Mouse (Mus musculus) forebrain, postnatal 0 days (tissue): ENCODE data around the gene Gm15448. TPM values are rescaled to one million over a fixed set of nuclear protein-coding genes. Genes with fewer than 3 reads are reported as not detected.

Experiments
- polyA plus RNA-seq: library from polyadenylated mRNA; unstranded; fragments of >200 nt; fragmentation: Nextera tagmentation; extraction: Ambion mirVana; gene quantifications from 2 replicates; pipeline ENCODE4 v1.2.1, GENCODE M21; 2015
- total RNA-seq: library from RNA; depleted of rRNA; stranded (reverse); fragments of >200 nt; gene quantifications from 2 replicates; pipeline ENCODE4 v1.2.3, GENCODE M21; 2014; rRNA removed

The Gm15448 gene
- total and polyA plus RNA-seq, 2 experiments from 2014 or later = not detected

Other genes starting within 250 kb of the Gm15448 start
- gene Oscar, start 209.5 kb downstream of the Gm15448 start, total RNA-seq = 0.43 and 0.69 TPM in 2 replicates
- gene Oscar, start 209.5 kb downstream of the Gm15448 start, polyA plus RNA-seq = 0.42 and 0.48 TPM in 2 replicates
- gene Ndufa3, start 208.3 kb downstream of the Gm15448 start, total RNA-seq = 191 and 258 TPM in 2 replicates
- gene Ndufa3, start 208.3 kb downstream of the Gm15448 start, polyA plus RNA-seq = 464 and 597 TPM in 2 replicates
- gene Tfpt, start 195.8 kb downstream of the Gm15448 start, total RNA-seq = 27.1 and 37.5 TPM in 2 replicates
- gene Tfpt, start 195.8 kb downstream of the Gm15448 start, polyA plus RNA-seq = 34.2 and 39.3 TPM in 2 replicates
- 62.6 and 63.5 TPM in 2 replicates for gene Prpf31, start 195.7 kb downstream of the Gm15448 start, total RNA-seq
- gene Prpf31, start 195.7 kb downstream of the Gm15448 start, polyA plus RNA-seq = 66.3 and 77.8 TPM in 2 replicates
- 13.1 and 19.8 TPM in 2 replicates for gene Cnot3, start 180.4 kb downstream of the Gm15448 start, total RNA-seq
- 26.7 and 35.4 TPM in 2 replicates for gene Cnot3, start 180.4 kb downstream of the Gm15448 start, polyA plus RNA-seq
- gene Leng1, start 159.8 kb downstream of the Gm15448 start, total RNA-seq = 5.2 and 6.6 TPM in 2 replicates
- gene Leng1, start 159.8 kb downstream of the Gm15448 start, polyA plus RNA-seq = 10.3 and 10.4 TPM in 2 replicates
- gene Tmc4, start 148.1 kb downstream of the Gm15448 start, total RNA-seq = 3.1 and 3.5 TPM in 2 replicates
- gene Tmc4, start 148.1 kb downstream of the Gm15448 start, polyA plus RNA-seq = 0.93 and 2.0 TPM in 2 replicates
- 291 and 292 TPM in 2 replicates for gene Tsen34, start 132.8 kb downstream of the Gm15448 start, total RNA-seq
- 259 and 282 TPM in 2 replicates for gene Tsen34, start 132.8 kb downstream of the Gm15448 start, polyA plus RNA-seq
- gene Mboat7, start 132.2 kb downstream of the Gm15448 start, total RNA-seq = 112 and 165 TPM in 2 replicates
- gene Mboat7, start 132.2 kb downstream of the Gm15448 start, polyA plus RNA-seq = 81.8 and 107 TPM in 2 replicates
- 1,013 and 1,830 TPM in 2 replicates for gene Rps9, start 121.7 kb downstream of the Gm15448 start, total RNA-seq
- gene Rps9, start 121.7 kb downstream of the Gm15448 start, polyA plus RNA-seq = 807 and 937 TPM in 2 replicates
- gene Pirb, start 105.3 kb downstream of the Gm15448 start, total RNA-seq = 0.48 and 0.54 TPM in 2 replicates
- gene Pirb, start 105.3 kb downstream of the Gm15448 start, polyA plus RNA-seq = 0.24 and 0.25 TPM in 2 replicates
- gene Pira2, start 19.4 kb upstream of the Gm15448 start, total RNA-seq = not detected in 2 replicates
- gene Pira2, start 19.4 kb upstream of the Gm15448 start, polyA plus RNA-seq = 0.09 TPM in 1 of 2 replicates, not detected in the other
- 0.15 and 0.24 TPM in 2 replicates for gene Gm14548, start 72.4 kb upstream of the Gm15448 start, total RNA-seq
- gene Gm14548, start 72.4 kb upstream of the Gm15448 start, polyA plus RNA-seq = 0.08 TPM in 1 of 2 replicates, not detected in the other
- 0.43 TPM in 1 of 2 replicates, not detected in the other for gene Lilra6, start 89.8 kb upstream of the Gm15448 start, total RNA-seq
- gene Lilra6, start 89.8 kb upstream of the Gm15448 start, polyA plus RNA-seq = not detected in 2 replicates
- gene Lair1, start 237.5 kb upstream of the Gm15448 start, total RNA-seq = 2.0 and 3.2 TPM in 2 replicates
- gene Lair1, start 237.5 kb upstream of the Gm15448 start, polyA plus RNA-seq = 1.3 and 2.2 TPM in 2 replicates